Mouse (Mus musculus): Measurements from ENCODE around the gene Efcab9. TPM values are rescaled to one million over a fixed set of nuclear protein-coding genes. Genes with fewer than 3 reads are reported as not detected.
A peak's percentile ranks its signal among the peaks of the same experiment; 100 is the strongest.

Efcab9 gene
- polyA plus RNA-seq, 1 experiment from 2014 or later, result 0.21 TPM

- Histone ChIP-seq H3K4me3 (no peak overlapping the region), H3K27ac (no peak overlapping the region), H3K9me3 (no peaks in the 10 kb centered on the region), H3K27me3 (ENCODE audit: poor library complexity, severe bottlenecking) (no peaks in the 10 kb centered on the region), H3K36me3 (replicated peaks) (no peaks in the 10 kb centered on the region), H3K4me1 (peaks cover 54% of the 10 kb centered on the region)
- no peak for DNase-seq (ENCODE audit: extremely low spot score, low spot score)
- 53% methylated on average over 8 of the region's 8 CpGs for WGBS
These were observed 33.2 kb upstream of the Efcab9 start for GRCm38 (mm10) chr11:32565088-32565487.

- DNase-seq (ENCODE audit: extremely low spot score, low spot score), result no peak
- H3K4me3 ChIP-seq, result no peak overlapping the region
- no peaks in the 10 kb centered on the region for H3K27me3 ChIP-seq (ENCODE audit: poor library complexity, severe bottlenecking)
- WGBS, result 73% methylated on average over 4 of the region's 4 CpGs
- H3K36me3 ChIP-seq (replicated peaks), result no peaks in the 10 kb centered on the region
- H3K4me1 ChIP-seq, result peaks cover 54% of the 10 kb centered on the region
- H3K27ac ChIP-seq, result 0 out of 2 replicates have a peak overlapping the region, but pooled peaks have one; percentile 12
- H3K9me3 ChIP-seq, result no peaks in the 10 kb centered on the region
These were observed 32.7 kb upstream of the Efcab9 start for GRCm38 (mm10) chr11:32564629-32565028.

- 20% methylated on average over 3 of the region's 3 CpGs for WGBS
- no peaks in the 10 kb centered on the region for H3K36me3 ChIP-seq (replicated peaks)
- no peaks in the 10 kb centered on the region for H3K27me3 ChIP-seq (ENCODE audit: poor library complexity, severe bottlenecking)
- 0 out of 2 replicates have a peak overlapping the region, but pooled peaks have one; percentile 25 for H3K27ac ChIP-seq
- H3K9me3 ChIP-seq, result no peaks in the 10 kb centered on the region
- no peak for DNase-seq (ENCODE audit: extremely low spot score, low spot score)
- H3K4me3 ChIP-seq, result no peak overlapping the region
- peaks cover 54% of the 10 kb centered on the region for H3K4me1 ChIP-seq
These were observed 31.8 kb upstream of the Efcab9 start for GRCm38 (mm10) chr11:32563660-32564059.

- no peak overlapping the region for H3K27ac ChIP-seq
- H3K4me1 ChIP-seq, result peaks cover 54% of the 10 kb centered on the region
- H3K36me3 ChIP-seq (replicated peaks), result no peaks in the 10 kb centered on the region
- H3K9me3 ChIP-seq, result no peaks in the 10 kb centered on the region
- H3K27me3 ChIP-seq (ENCODE audit: poor library complexity, severe bottlenecking), result no peaks in the 10 kb centered on the region
- no peak overlapping the region for H3K4me3 ChIP-seq
- DNase-seq (ENCODE audit: extremely low spot score, low spot score), result no peak
- 57% methylated on average over 5 of the region's 5 CpGs for WGBS
These were observed 30.8 kb upstream of the Efcab9 start for GRCm38 (mm10) chr11:32562706-32563105.

- 0 out of 2 replicates have a peak overlapping the region, but pooled peaks have one; percentile 5 for H3K27ac ChIP-seq
- no peaks in the 10 kb centered on the region for H3K9me3 ChIP-seq
- no peak overlapping the region for H3K4me3 ChIP-seq
- DNase-seq (ENCODE audit: extremely low spot score, low spot score), result no peak
- H3K36me3 ChIP-seq (replicated peaks), result no peaks in the 10 kb centered on the region
- H3K4me1 ChIP-seq, result peaks cover 45% of the 10 kb centered on the region
- 81% methylated on average over 10 of the region's 10 CpGs for WGBS
- H3K27me3 ChIP-seq (ENCODE audit: poor library complexity, severe bottlenecking), result no peaks in the 10 kb centered on the region
These were observed 29.8 kb upstream of the Efcab9 start for GRCm38 (mm10) chr11:32561465-32562355.

GRCm38 (mm10) chr11:32560015-32560770 lies 28.3 kb upstream of the Efcab9 start:
- Histone ChIP-seq H3K27me3 (ENCODE audit: poor library complexity, severe bottlenecking) (no peaks in the 10 kb centered on the region), H3K9me3 (no peaks in the 10 kb centered on the region), H3K4me1 (peaks cover 50% of the 10 kb centered on the region), H3K4me3 (no peak overlapping the region), H3K36me3 (replicated peaks) (no peaks in the 10 kb centered on the region), H3K27ac (no peak overlapping the region)
- DNase-seq (ENCODE audit: extremely low spot score, low spot score), result no peak
- 81% methylated on average over 12 of the region's 12 CpGs for WGBS

- DNase-seq (ENCODE audit: extremely low spot score, low spot score), result no peak
- Histone ChIP-seq H3K4me3 (no peak overlapping the region), H3K4me1 (peaks cover 37% of the 10 kb centered on the region), H3K27ac (no peak overlapping the region), H3K27me3 (ENCODE audit: poor library complexity, severe bottlenecking) (no peaks in the 10 kb centered on the region), H3K36me3 (replicated peaks) (no peaks in the 10 kb centered on the region), H3K9me3 (no peaks in the 10 kb centered on the region)
- WGBS, result 79% methylated on average over 8 of the region's 8 CpGs
These were observed 26.8 kb upstream of the Efcab9 start for GRCm38 (mm10) chr11:32558677-32559076.

- Histone ChIP-seq H3K4me3 (no peak overlapping the region), H3K27me3 (ENCODE audit: poor library complexity, severe bottlenecking) (no peaks in the 10 kb centered on the region), H3K27ac (no peak overlapping the region), H3K9me3 (no peaks in the 10 kb centered on the region), H3K4me1 (peaks cover 37% of the 10 kb centered on the region), H3K36me3 (replicated peaks) (no peaks in the 10 kb centered on the region)
- no peak for DNase-seq (ENCODE audit: extremely low spot score, low spot score)
- 97% methylated on average over 4 of the region's 4 CpGs for WGBS
These were observed 26.1 kb upstream of the Efcab9 start for GRCm38 (mm10) chr11:32558026-32558425.

GRCm38 (mm10) chr11:32556333-32556990 lies 24.6 kb upstream of the Efcab9 start:
- H3K9me3 ChIP-seq, result no peaks in the 10 kb centered on the region
- 78% methylated on average over 10 of the region's 10 CpGs for WGBS

GRCm38 (mm10) chr11:32555103-32555689 lies 23.3 kb upstream of the Efcab9 start:
- 89% methylated on average over 12 of the region's 12 CpGs for WGBS

More at GRCm38 (mm10) chr11:32556333-32556990, 24.6 kb upstream of the Efcab9 start:
- DNase-seq (ENCODE audit: extremely low spot score, low spot score), result no peak
- Histone ChIP-seq H3K27me3 (ENCODE audit: poor library complexity, severe bottlenecking) (no peaks in the 10 kb centered on the region), H3K4me3 (no peak overlapping the region), H3K36me3 (replicated peaks) (no peaks in the 10 kb centered on the region), H3K27ac (no peak overlapping the region), H3K4me1 (peaks cover 39% of the 10 kb centered on the region)

GRCm38 (mm10) chr11:32554141-32555091 lies 22.5 kb upstream of the Efcab9 start:
- no peak for DNase-seq (ENCODE audit: extremely low spot score, low spot score)
- H3K4me3 ChIP-seq, result no peak overlapping the region
- no peaks in the 10 kb centered on the region for H3K36me3 ChIP-seq (replicated peaks)
- 91% methylated on average over 14 of the region's 14 CpGs for WGBS
- H3K27me3 ChIP-seq (ENCODE audit: poor library complexity, severe bottlenecking), result no peaks in the 10 kb centered on the region
- no peaks in the 10 kb centered on the region for H3K9me3 ChIP-seq
- no peak overlapping the region for H3K27ac ChIP-seq
- H3K4me1 ChIP-seq, result peaks cover 44% of the 10 kb centered on the region

More at GRCm38 (mm10) chr11:32555103-32555689, 23.3 kb upstream of the Efcab9 start:
- Histone ChIP-seq H3K4me3 (no peak overlapping the region), H3K27ac (no peak overlapping the region), H3K4me1 (peaks cover 38% of the 10 kb centered on the region), H3K36me3 (replicated peaks) (no peaks in the 10 kb centered on the region), H3K9me3 (no peaks in the 10 kb centered on the region), H3K27me3 (ENCODE audit: poor library complexity, severe bottlenecking) (no peaks in the 10 kb centered on the region)
- DNase-seq (ENCODE audit: extremely low spot score, low spot score), result no peak
